Mouse (Mus musculus) lung, embryonic 15.5 days (tissue): ENCODE data around the gene Slpi. TPM values are rescaled to one million over a fixed set of nuclear protein-coding genes. Genes with fewer than 3 reads are reported as not detected.
"Not testable (repeated sequence)": the region's sequence is repeated elsewhere in the genome, so short reads cannot be mapped to it uniquely, and the experiment has no call there.

Experiments
- ATAC-seq: fragments of 200-750 bp; cut with Nextera tagmentation; 2 replicates; pipeline ENCODE4 v1.8.0; 2017; ENCODE audit warnings: moderate number of reproducible peaks, borderline replicate concordance; ENCODE audit not compliant: low FRiP score, low TSS enrichment; ENCODE audit errors: extremely low read depth
- H3K27ac ChIP-seq: fragments of 300-500 bp; sonication (generic); 2 replicates; pipeline ENCODE4 v1.5.1; 2015; ENCODE audit warnings: moderate library complexity, mild to moderate bottlenecking, inconsistent platforms
- H3K27me3 ChIP-seq: fragments of 300-500 bp; sonication (generic); 2 replicates; pipeline ENCODE4 v1.6.1; 2015; ENCODE audit warnings: inconsistent platforms
- H3K36me3 ChIP-seq: fragments of 300-500 bp; sonication (generic); 2 replicates; pipeline ENCODE4 v1.6.1; 2015; ENCODE audit warnings: inconsistent platforms
- H3K4me1 ChIP-seq: fragments of 300-500 bp; sonication (generic); 2 replicates; pipeline ENCODE4 v1.6.1; 2015; ENCODE audit warnings: inconsistent platforms
- H3K4me2 ChIP-seq: fragments of 300-500 bp; sonication (generic); 2 replicates; pipeline ENCODE4 v1.6.1; 2015; ENCODE audit warnings: inconsistent platforms, mild to moderate bottlenecking, moderate library complexity
- H3K4me3 ChIP-seq: fragments of 300-500 bp; sonication (generic); 2 replicates; pipeline ENCODE4 v1.5.1; 2015; ENCODE audit warnings: mild to moderate bottlenecking, inconsistent platforms
- H3K9ac ChIP-seq: fragments of 300-500 bp; sonication (generic); 2 replicates; pipeline ENCODE4 v1.6.1; 2015; ENCODE audit warnings: inconsistent platforms
- H3K9me3 ChIP-seq: fragments of 300-500 bp; sonication (generic); 2 replicates; pipeline ENCODE4 v1.6.1; 2016; ENCODE audit warnings: inconsistent platforms
- WGBS: fragments of 180-500 bp; shearing (Covaris S2); methylation state at CpG from one replicate; pipeline ENCODE4 v1.1.7; 2015; 5-methylcytosine and 5-hydroxymethylcytosine counted together
- polyA plus RNA-seq: library from polyadenylated mRNA; unstranded; fragments of >200 nt; fragmentation: Nextera tagmentation; extraction: Ambion mirVana; gene quantifications from 2 replicates; pipeline ENCODE4 v1.2.1, GENCODE M21; 2015

The Slpi gene
- polyA plus RNA-seq, 1 experiment from 2014 or later, result 1.6 TPM

DNA sequence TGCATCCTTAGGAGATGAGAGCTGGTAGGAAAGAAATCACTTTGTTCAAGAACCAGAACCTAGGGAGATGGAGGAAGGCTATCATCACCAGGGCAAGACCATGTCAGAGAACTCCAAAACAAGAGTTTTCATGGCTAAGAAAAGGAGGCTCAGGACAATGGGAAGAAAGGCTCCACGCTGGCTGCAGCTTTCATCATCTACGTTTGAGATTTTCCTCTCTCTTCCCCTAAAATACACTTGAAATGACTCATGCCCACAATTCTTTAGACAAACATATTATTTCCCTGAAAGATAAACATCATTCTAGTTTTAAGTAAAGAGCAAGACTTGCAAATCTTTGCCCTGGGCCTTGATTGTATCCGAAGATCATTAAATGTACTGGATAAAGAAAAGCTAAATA lies 17.5 kb downstream of the Slpi start:
- WGBS, result 77% methylated on average over 3 of the region's 3 CpGs
- no peak for ATAC-seq
- Histone ChIP-seq H3K4me2 (no peak overlapping the region), H3K4me3 (no peak overlapping the region), H3K9ac (no peak overlapping the region), H3K27ac (no peak overlapping the region), H3K9me3 (no peaks in the 10 kb centered on the region), H3K27me3 (no peaks in the 10 kb centered on the region), H3K36me3 (no peaks in the 10 kb centered on the region), H3K4me1 (no peaks in the 10 kb centered on the region)

DNA sequence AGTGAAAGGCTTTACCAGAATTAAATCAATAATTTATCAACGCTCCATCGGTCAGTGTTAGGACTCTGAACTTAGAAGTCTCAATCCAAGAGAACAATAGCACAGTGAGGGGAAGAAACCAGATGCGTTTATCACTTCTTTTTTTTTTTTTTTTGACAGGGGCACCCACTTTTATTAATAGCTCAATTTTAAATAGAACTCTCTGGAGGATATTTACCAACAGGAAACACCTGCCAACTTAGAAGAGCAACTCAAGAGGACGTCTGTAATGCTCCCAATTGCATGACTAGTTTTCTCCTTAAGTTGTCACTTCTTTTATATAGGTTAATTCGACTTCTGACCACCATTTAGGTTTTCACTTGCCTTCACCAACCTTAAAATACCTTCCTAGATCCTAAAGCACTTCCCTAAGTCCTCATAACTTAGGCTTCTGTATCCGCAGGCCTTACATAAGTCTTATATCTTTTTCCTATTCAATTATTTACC lies 20.2 kb downstream of the Slpi start:
- Histone ChIP-seq H3K36me3 (no peaks in the 10 kb centered on the region), H3K27ac (no peak overlapping the region), H3K4me3 (no peak overlapping the region), H3K4me1 (no peaks in the 10 kb centered on the region), H3K9ac (no peak overlapping the region), H3K9me3 (no peaks in the 10 kb centered on the region), H3K4me2 (no peak overlapping the region), H3K27me3 (no peaks in the 10 kb centered on the region)
- ATAC-seq, result no peak
- WGBS, result 74% methylated on average over 6 of the region's 6 CpGs

GRCm38 (mm10) chr2:164366947-164367346 lies 21.9 kb downstream of the Slpi start:
- Histone ChIP-seq H3K9ac (no peak overlapping the region), H3K27ac (no peak overlapping the region), H3K4me3 (no peak overlapping the region), H3K27me3 (no peaks in the 10 kb centered on the region), H3K4me1 (0 out of 2 replicates have a peak, but pooled peaks cover 4% of the 10 kb centered on the region), H3K4me2 (no peak overlapping the region), H3K36me3 (no peaks in the 10 kb centered on the region), H3K9me3 (no peaks in the 10 kb centered on the region)
- 32% methylated on average over 3 of the region's 3 CpGs for WGBS
- ATAC-seq, result no peak

DNA sequence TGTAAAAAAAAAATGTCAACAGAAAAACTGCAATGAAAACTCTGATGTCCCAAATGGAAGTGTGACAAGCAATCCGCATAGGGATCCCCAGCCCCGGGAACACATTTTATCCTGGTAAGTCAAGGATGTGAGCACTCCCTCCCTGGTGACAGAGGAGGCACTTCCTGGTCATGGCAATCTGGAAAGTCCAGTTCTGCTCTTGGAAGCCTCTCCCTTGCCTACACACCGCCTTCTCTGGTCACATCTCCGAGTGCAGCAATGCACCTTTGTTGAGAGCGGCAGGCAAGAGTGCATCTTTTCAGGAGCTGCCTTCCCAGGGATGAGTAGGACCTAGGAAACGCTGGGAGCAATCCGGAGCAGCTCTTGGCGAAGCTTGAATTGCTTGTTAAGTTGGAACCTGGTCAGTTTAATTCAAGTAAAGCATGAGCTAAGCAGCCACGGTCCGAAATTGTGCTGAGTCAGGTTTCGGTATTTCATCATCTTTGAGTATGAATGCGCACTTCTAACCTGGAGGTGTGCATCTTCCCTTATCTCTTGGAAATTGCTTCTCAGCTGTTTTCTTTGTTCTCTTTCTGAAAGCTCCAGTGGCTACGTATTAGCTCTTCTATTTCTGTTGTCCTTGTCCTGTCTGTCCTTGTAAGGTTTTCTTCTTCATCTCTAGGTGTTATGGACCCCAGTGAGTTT lies 27.8 kb downstream of the Slpi start:
- Histone ChIP-seq H3K27me3 (no peaks in the 10 kb centered on the region), H3K4me3 (no peak overlapping the region), H3K9ac (no peak overlapping the region), H3K27ac (no peak overlapping the region), H3K36me3 (no peaks in the 10 kb centered on the region), H3K4me2 (no peak overlapping the region), H3K4me1 (peaks cover 9% of the 10 kb centered on the region; the same call in 1 of the 2 replicates), H3K9me3 (no peaks in the 10 kb centered on the region)
- ATAC-seq, result no peak
- WGBS, result 30% methylated on average over 13 of the region's 13 CpGs

DNA sequence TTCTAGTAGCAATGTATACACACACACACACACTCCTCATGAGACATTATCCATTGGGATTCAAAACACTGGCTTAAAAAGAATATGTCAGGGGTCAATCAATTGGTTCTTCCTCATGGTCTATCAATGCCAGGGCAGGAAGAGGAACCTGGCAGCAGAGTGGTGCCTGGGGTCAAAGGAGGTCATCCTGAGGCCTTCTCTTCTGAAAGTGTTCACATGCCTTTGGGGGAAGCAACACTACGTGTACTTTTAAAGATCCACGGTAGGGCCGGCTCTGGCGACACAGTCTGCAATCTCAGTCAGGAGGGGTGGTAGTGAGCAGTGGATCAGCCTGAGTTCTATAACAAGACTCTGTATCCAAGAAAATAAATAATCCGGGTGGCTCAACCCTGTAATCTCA lies 29.2 kb downstream of the Slpi start:
- H3K4me3 ChIP-seq, result no peak overlapping the region
- H3K9ac ChIP-seq, result no peak overlapping the region
- no peak overlapping the region for H3K4me2 ChIP-seq
- no peaks in the 10 kb centered on the region for H3K36me3 ChIP-seq
- no peaks in the 10 kb centered on the region for H3K27me3 ChIP-seq
- no peaks in the 10 kb centered on the region for H3K9me3 ChIP-seq
- ATAC-seq, result no peak
- H3K27ac ChIP-seq, result no peak overlapping the region
- peaks cover 9% of the 10 kb centered on the region; the same call in 1 of the 2 replicates for H3K4me1 ChIP-seq
- 72% methylated on average over 5 of the region's 5 CpGs for WGBS

GRCm38 (mm10) chr2:164359031-164359430 lies 29.9 kb downstream of the Slpi start:
- no peak overlapping the region for H3K4me3 ChIP-seq
- no peak for ATAC-seq
- H3K27me3 ChIP-seq, result no peaks in the 10 kb centered on the region
- H3K4me2 ChIP-seq, result no peak overlapping the region
- no peak overlapping the region for H3K9ac ChIP-seq
- no peak overlapping the region for H3K27ac ChIP-seq
- H3K36me3 ChIP-seq, result no peaks in the 10 kb centered on the region
- H3K9me3 ChIP-seq, result no peaks in the 10 kb centered on the region
- WGBS, result 82% methylated on average over 5 of the region's 5 CpGs
- peaks cover 9% of the 10 kb centered on the region; the same call in 1 of the 2 replicates for H3K4me1 ChIP-seq

GRCm38 (mm10) chr2:164358373-164358772 lies 30.5 kb downstream of the Slpi start:
- no peaks in the 10 kb centered on the region for H3K36me3 ChIP-seq
- H3K27me3 ChIP-seq, result no peaks in the 10 kb centered on the region
- H3K4me2 ChIP-seq, result no peak overlapping the region
- H3K9ac ChIP-seq, result no peak overlapping the region
- no peak for ATAC-seq
- no peaks in the 10 kb centered on the region for H3K9me3 ChIP-seq
- no peak overlapping the region for H3K4me3 ChIP-seq
- 80% methylated on average over 3 of the region's 3 CpGs for WGBS
- H3K27ac ChIP-seq, result no peak overlapping the region
- peaks cover 8% of the 10 kb centered on the region; the same call in 1 of the 2 replicates for H3K4me1 ChIP-seq

DNA sequence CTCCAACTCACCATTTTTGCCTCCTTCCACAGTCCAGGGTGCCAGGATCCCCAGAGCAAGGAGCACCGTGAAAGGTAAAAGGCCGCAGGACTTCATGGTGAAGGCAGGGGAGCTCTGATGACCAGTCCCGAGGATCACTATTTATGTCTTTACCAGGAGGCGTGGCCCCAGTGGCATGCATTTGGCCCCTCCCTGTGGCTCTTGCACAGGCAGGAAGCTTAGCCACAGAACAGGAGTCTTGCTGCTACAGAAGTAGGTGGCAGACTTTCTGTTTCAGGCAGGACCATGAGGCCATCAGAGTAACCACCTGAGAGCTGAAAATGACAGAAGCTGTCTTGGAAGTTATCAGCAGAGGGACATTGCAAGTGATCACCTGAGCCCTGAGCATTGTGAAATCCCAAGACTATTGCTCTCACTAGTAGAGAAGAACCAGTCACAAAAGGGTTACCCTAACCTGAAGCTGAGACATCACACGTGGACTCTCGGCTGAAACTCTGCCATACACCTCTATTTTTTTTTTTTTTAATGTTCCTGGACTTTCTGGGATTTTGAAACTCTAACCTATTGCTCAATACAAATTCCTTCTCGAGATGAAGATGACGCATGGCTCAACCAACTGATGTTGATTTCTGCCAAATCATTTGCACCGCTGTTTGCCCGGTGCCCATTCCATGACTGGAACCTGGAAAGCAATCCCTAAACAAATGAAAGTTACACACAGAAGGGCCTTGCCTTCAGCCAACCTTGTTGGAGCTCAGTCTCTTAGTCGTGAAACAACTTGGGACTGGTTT lies 32.5 kb downstream of the Slpi start:
- no peak overlapping the region for H3K27ac ChIP-seq
- H3K9me3 ChIP-seq, result no peaks in the 10 kb centered on the region
- no peak for ATAC-seq
- H3K4me1 ChIP-seq, result peaks cover 6% of the 10 kb centered on the region; the same call in 1 of the 2 replicates
- no peak overlapping the region for H3K4me2 ChIP-seq
- H3K4me3 ChIP-seq, result no peak overlapping the region
- 66% methylated on average over 11 of the region's 11 CpGs for whole genome bisulfite sequencing
- no peak overlapping the region for H3K9ac ChIP-seq
- no peaks in the 10 kb centered on the region for H3K27me3 ChIP-seq
- no peaks in the 10 kb centered on the region for H3K36me3 ChIP-seq

DNA sequence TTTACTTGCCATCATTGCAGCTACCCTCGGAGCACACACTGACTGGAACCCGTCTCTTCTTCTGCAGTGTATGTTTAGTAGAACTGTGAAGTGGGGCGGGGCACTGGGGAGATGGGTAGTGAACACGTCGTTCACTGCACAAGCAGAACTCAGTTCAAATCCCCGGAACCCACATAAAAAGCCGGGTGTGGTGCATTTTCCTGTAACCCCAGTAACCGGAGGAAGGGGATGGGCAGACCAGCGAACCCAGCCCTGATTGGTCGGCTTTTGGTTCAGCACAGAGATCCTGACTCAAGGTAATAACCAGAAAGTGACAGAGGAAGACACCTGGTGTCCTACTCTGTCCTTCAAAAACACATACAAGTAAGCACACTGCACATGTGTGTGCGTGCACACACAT lies 35.5 kb downstream of the Slpi start:
- no peaks in the 10 kb centered on the region for H3K36me3 ChIP-seq
- H3K4me3 ChIP-seq, result no peak overlapping the region
- H3K27ac ChIP-seq, result no peak overlapping the region
- no peak for ATAC-seq
- H3K9me3 ChIP-seq, result no peaks in the 10 kb centered on the region
- 79% methylated on average over 11 of the region's 11 CpGs for WGBS
- no peak overlapping the region for H3K4me2 ChIP-seq
- no peaks in the 10 kb centered on the region for H3K4me1 ChIP-seq
- no peaks in the 10 kb centered on the region for H3K27me3 ChIP-seq
- no peak overlapping the region for H3K9ac ChIP-seq

- Histone ChIP-seq H3K9me3 (no peaks in the 10 kb centered on the region), H3K4me1 (no peaks in the 10 kb centered on the region), H3K4me3 (no peak overlapping the region), H3K27ac (no peak overlapping the region), H3K36me3 (no peaks in the 10 kb centered on the region), H3K9ac (no peak overlapping the region), H3K4me2 (no peak overlapping the region), H3K27me3 (no peaks in the 10 kb centered on the region)
- WGBS, result 67% methylated on average over 3 of the region's 3 CpGs
- no peak for ATAC-seq
These were observed 36.2 kb downstream of the Slpi start for GRCm38 (mm10) chr2:164352697-164353096.

DNA sequence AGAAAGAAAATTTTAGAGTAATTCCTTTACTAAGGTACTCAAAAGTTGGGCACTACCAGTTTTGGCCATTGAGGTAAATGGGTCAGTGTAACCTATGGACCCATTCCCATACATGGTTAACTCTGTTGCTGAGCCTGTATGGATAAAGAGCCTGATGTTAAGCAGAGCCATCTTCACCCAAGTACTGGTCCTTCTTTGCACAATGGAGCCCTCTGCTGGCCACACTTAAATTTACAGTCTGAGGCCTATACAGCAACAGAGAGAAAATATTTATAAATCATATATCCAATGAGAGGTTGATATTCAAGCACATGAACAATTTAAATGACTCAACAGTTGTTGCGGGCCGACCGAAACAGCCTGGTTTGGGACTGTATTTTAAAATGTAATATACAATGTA lies 39.9 kb downstream of the Slpi start:
- Histone ChIP-seq H3K27ac (no peak overlapping the region), H3K4me2 (no peak overlapping the region), H3K4me3 (no peak overlapping the region), H3K4me1 (no peaks in the 10 kb centered on the region), H3K36me3 (no peaks in the 10 kb centered on the region), H3K27me3 (no peaks in the 10 kb centered on the region), H3K9ac (no peak overlapping the region), H3K9me3 (no peaks in the 10 kb centered on the region)
- 96% methylated on average over 3 of the region's 3 CpGs for whole genome bisulfite sequencing
- no peak for ATAC-seq

DNA sequence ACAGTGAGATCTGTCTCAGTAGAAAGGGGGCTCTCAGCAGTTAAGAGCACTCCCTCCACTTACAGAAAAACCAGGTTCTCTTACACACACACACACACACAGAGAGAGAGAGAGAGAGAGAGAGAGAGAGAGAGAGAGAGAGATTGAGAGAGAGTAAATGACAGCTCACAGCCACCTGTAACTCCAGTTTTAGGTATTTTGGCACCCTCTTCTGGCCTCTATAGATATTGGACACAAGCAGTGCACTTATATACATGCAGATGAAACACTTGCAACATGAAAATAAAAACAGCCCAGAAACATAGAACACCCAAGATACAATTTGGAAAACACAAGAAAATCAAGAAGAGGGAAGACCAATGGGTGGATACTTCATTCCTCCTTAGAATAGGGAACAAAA lies 41.2 kb downstream of the Slpi start:
- H3K36me3 ChIP-seq, H3K27me3 ChIP-seq, H3K4me3 ChIP-seq, H3K4me2 ChIP-seq, H3K9me3 ChIP-seq, H3K27ac ChIP-seq, H3K4me1 ChIP-seq, ATAC-seq, H3K9ac ChIP-seq: not testable (repeated sequence)
